Mouse (Mus musculus) frontal cortex, adult 2 months (tissue): Measurements from ENCODE around the gene Mpeg1. TPM values are rescaled to one million over a fixed set of nuclear protein-coding genes. Genes with fewer than 3 reads are reported as not detected.
A peak's percentile ranks its signal among the peaks of the same experiment; 100 is the strongest.

Experiments
- DNase-seq, 2 experiments: peaks; one replicate each; pipeline ENCODE4 v3.0.0; 2022; ENCODE audit warnings: low spot score in 1 of 2; ENCODE audit errors: extremely low spot score in 1 of 2
- polyA plus RNA-seq: library from polyadenylated mRNA; depleted of rRNA; stranded (reverse); fragments of >200 nt; gene quantifications from 2 replicates; pipeline ENCODE4 v1.2.3, GENCODE M21; 2012; rRNA removed

Mpeg1 gene
- polyA plus RNA-seq, 1 experiment = 12.4 TPM

- no peak for DNase-seq
Measured at GRCm38 (mm10) chr19:12489675-12490570, 29.3 kb downstream of the Mpeg1 start.

- DNase-seq = no peak
Measured at GRCm38 (mm10) chr19:12491636-12492035, 31.1 kb downstream of the Mpeg1 start.

- no peak for DNase-seq
Measured at GRCm38 (mm10) chr19:12493453-12494186, 33.0 kb downstream of the Mpeg1 start.

- DNase-seq = no peak
Measured at GRCm38 (mm10) chr19:12494187-12494458, 33.5 kb downstream of the Mpeg1 start.

- DNase-seq = no peak
Measured at GRCm38 (mm10) chr19:12494972-12495535, 34.5 kb downstream of the Mpeg1 start.

- DNase-seq = no peak
Measured at GRCm38 (mm10) chr19:12496241-12496640, 35.7 kb downstream of the Mpeg1 start.

- DNase-seq = no peak
Measured at GRCm38 (mm10) chr19:12497909-12498308, 37.3 kb downstream of the Mpeg1 start.

GRCm38 (mm10) chr19:12498321-12498720 lies 37.7 kb downstream of the Mpeg1 start:
- no peak for DNase-seq

- DNase-seq = no peak
Measured at GRCm38 (mm10) chr19:12498941-12499340, 38.4 kb downstream of the Mpeg1 start.

GRCm38 (mm10) chr19:12499485-12499884 lies 38.9 kb downstream of the Mpeg1 start:
- DNase-seq = no peak

- DNase-seq = peak; percentile 78 to 83
Measured at GRCm38 (mm10) chr19:12500124-12500523, 39.5 kb downstream of the Mpeg1 start.

GRCm38 (mm10) chr19:12500881-12501311 lies 40.3 kb downstream of the Mpeg1 start:
- DNase-seq = no peak

- DNase-seq = peak; percentile 88 to 98
Measured at GRCm38 (mm10) chr19:12501370-12502347, 41.1 kb downstream of the Mpeg1 start, which contains the start of gene Dtx4. Gene Dtx4, minus strand, starts transcription at chr19:12501454.

GRCm38 (mm10) chr19:12502756-12503155 lies 42.2 kb downstream of the Mpeg1 start:
- no peak for DNase-seq

GRCm38 (mm10) chr19:12514621-12515020 lies 54.0 kb downstream of the Mpeg1 start:
- DNase-seq = no peak

Other genes with a start within 250 kb of the Mpeg1 start
- gene Olfr1432, start 228.2 kb upstream of the Mpeg1 start, polyA plus RNA-seq = not detected in 2 replicates
- gene Olfr262, start 219.1 kb upstream of the Mpeg1 start, polyA plus RNA-seq = not detected in 2 replicates
- not detected in 2 replicates for gene Olfr235, start 199.7 kb upstream of the Mpeg1 start, polyA plus RNA-seq
- not detected in 2 replicates for gene Olfr1434, start 180.9 kb upstream of the Mpeg1 start, polyA plus RNA-seq
- gene Olfr1436, start 161.6 kb upstream of the Mpeg1 start, polyA plus RNA-seq = not detected in 2 replicates
- not detected in 2 replicates for gene Olfr1437, start 135.7 kb upstream of the Mpeg1 start, polyA plus RNA-seq
- not detected in 2 replicates for gene Olfr1438-ps1, start 124.9 kb upstream of the Mpeg1 start, polyA plus RNA-seq
- gene Olfr1440, start 73.5 kb upstream of the Mpeg1 start, polyA plus RNA-seq = not detected in 2 replicates
- not detected in 2 replicates for gene Olfr1441, start 43.3 kb upstream of the Mpeg1 start, polyA plus RNA-seq
- gene Pfpl, start 32.9 kb upstream of the Mpeg1 start, polyA plus RNA-seq = not detected in 2 replicates
- gene Dtx4, start 40.7 kb downstream of the Mpeg1 start, polyA plus RNA-seq = 19.2 and 21.1 TPM in 2 replicates
- gene Fam111a, start 85.0 kb downstream of the Mpeg1 start, polyA plus RNA-seq = 1.1 and 1.3 TPM in 2 replicates
- 0.14 and 0.17 TPM in 2 replicates for gene Gm4952, start 139.2 kb downstream of the Mpeg1 start, polyA plus RNA-seq
- gene Glyat, start 172.5 kb downstream of the Mpeg1 start, polyA plus RNA-seq = not detected in 2 replicates
- gene Olfr1442, start 209.7 kb downstream of the Mpeg1 start, polyA plus RNA-seq = not detected in 2 replicates
- gene Olfr1443, start 217.3 kb downstream of the Mpeg1 start, polyA plus RNA-seq = not detected in 2 replicates
- not detected in 2 replicates for gene Keg1, start 235.0 kb downstream of the Mpeg1 start, polyA plus RNA-seq